Mouse (Mus musculus): Measurements from ENCODE around the gene Smim14. TPM values are rescaled to one million over a fixed set of nuclear protein-coding genes. Genes with fewer than 3 reads are reported as not detected.
"Not testable (repeated sequence)": the region's sequence is repeated elsewhere in the genome, so short reads cannot be mapped to it uniquely, and the experiment has no call there.

Smim14 gene
- total RNA-seq (2021): 100 to 1,000 TPM; 115 to 117 TPM
- long read RNA-seq, experiment 1, full-length matches to known transcripts: 92 of 116 reads
- long read RNA-seq, experiment 1, partial matches to known transcripts: 6 of 116 reads
- long read RNA-seq, experiment 1, other reads (novel, unspliced or antisense): 18 of 116 reads
- long read RNA-seq, experiment 2, full-length matches to known transcripts: 93 of 98 reads
- long read RNA-seq, experiment 2, partial matches to known transcripts: 1 of 98 reads
- long read RNA-seq, experiment 2, other reads (novel, unspliced or antisense): 4 of 98 reads

GRCm38 (mm10) chr5:65536751-65537419, at the start of gene Smim14, which contains the start of gene Ube2k:
Gene Smim14 (minus strand): TSS chr5:65537184.
Gene Ube2k (plus strand): TSS chr5:65537233.
- peak; percentile 89 to 90 for DNase-seq (ENCODE audit: low spot score in 2 of 2)

- no peak for DNase-seq (ENCODE audit: low spot score in 2 of 2)
Measured at GRCm38 (mm10) chr5:65586291-65586690, 49.3 kb upstream of the Smim14 start.

GRCm38 (mm10) chr5:65578545-65578944, 41.6 kb upstream of the Smim14 start:
- DNase-seq (ENCODE audit: low spot score in 2 of 2): no peak

GRCm38 (mm10) chr5:65575896-65576295, 38.9 kb upstream of the Smim14 start:
- no peak for DNase-seq (ENCODE audit: low spot score in 2 of 2)

- DNase-seq (ENCODE audit: low spot score in 2 of 2): no peak
Measured at GRCm38 (mm10) chr5:65574876-65575275, 37.9 kb upstream of the Smim14 start.

GRCm38 (mm10) chr5:65565486-65565885, 28.5 kb upstream of the Smim14 start:
- DNase-seq (ENCODE audit: low spot score in 2 of 2): no peak

- no peak for DNase-seq (ENCODE audit: low spot score in 2 of 2)
Measured at GRCm38 (mm10) chr5:65561125-65561893, 24.3 kb upstream of the Smim14 start.

- DNase-seq (ENCODE audit: low spot score in 2 of 2): no peak
Measured at GRCm38 (mm10) chr5:65557109-65557508, 20.1 kb upstream of the Smim14 start.

- DNase-seq (ENCODE audit: low spot score in 2 of 2): no peak
Measured at GRCm38 (mm10) chr5:65549677-65550076, 12.7 kb upstream of the Smim14 start.

GRCm38 (mm10) chr5:65544616-65545015, 7.6 kb upstream of the Smim14 start:
- no peak for DNase-seq (ENCODE audit: low spot score in 2 of 2)

GRCm38 (mm10) chr5:65543491-65543890, 6.5 kb upstream of the Smim14 start:
- DNase-seq (ENCODE audit: low spot score in 2 of 2): no peak

- no peak for DNase-seq (ENCODE audit: low spot score in 2 of 2)
Measured at GRCm38 (mm10) chr5:65541889-65542288, 4.9 kb upstream of the Smim14 start.

- no peak for DNase-seq (ENCODE audit: low spot score in 2 of 2)
Measured at GRCm38 (mm10) chr5:65539786-65540185, 2.8 kb upstream of the Smim14 start.

GRCm38 (mm10) chr5:65538829-65539228, 1.8 kb upstream of the Smim14 start:
- no peak for DNase-seq (ENCODE audit: low spot score in 2 of 2)

GRCm38 (mm10) chr5:65538121-65538520, 1.1 kb upstream of the Smim14 start:
- DNase-seq (ENCODE audit: low spot score in 2 of 2): no peak

- peak; percentile 28 to 46 for DNase-seq (ENCODE audit: low spot score in 2 of 2)
Measured at GRCm38 (mm10) chr5:65537420-65538071, 562 bp upstream of the Smim14 start.

- DNase-seq (ENCODE audit: low spot score in 2 of 2): not testable (repeated sequence)
Measured at GRCm38 (mm10) chr5:65536068-65536465, 917 bp downstream of the Smim14 start.

GRCm38 (mm10) chr5:65535457-65536067, 1.4 kb downstream of the Smim14 start:
- DNase-seq (ENCODE audit: low spot score in 2 of 2): no peak

- no peak for DNase-seq (ENCODE audit: low spot score in 2 of 2)
Measured at GRCm38 (mm10) chr5:65534496-65534895, 2.5 kb downstream of the Smim14 start.

- DNase-seq (ENCODE audit: low spot score in 2 of 2): no peak
Measured at GRCm38 (mm10) chr5:65531283-65531682, 5.7 kb downstream of the Smim14 start.
